Mouse (Mus musculus) embryonic fibroblast, embryonic 13.5 days (primary cell): Measurements from ENCODE around the gene Atp1a2.

ENCODE experiments used
- CTCF ChIP-seq: IDR thresholded peaks from 2 replicates; pipeline ENCODE4 v1.5.1; 2011; ENCODE audit warnings: mild to moderate bottlenecking, control low read depth, low read length, moderate library complexity, borderline replicate concordance; ENCODE audit not compliant: insufficient read depth
- POLR2A ChIP-seq: IDR thresholded peaks from 2 replicates; pipeline ENCODE4 v1.6.1; 2011; ENCODE audit warnings: low read depth, mild to moderate bottlenecking, control low read depth, low read length, moderate library complexity

- TF ChIP-seq CTCF = no peak
- no peak for TF ChIP-seq POLR2A
Measured at GRCm38 (mm10) chr1:172296816-172297510, 901 bp downstream of the Atp1a2 start.
